Mouse (Mus musculus) kidney, embryonic 15.5 days (tissue): Measurements from ENCODE around the gene Lifr. TPM values are rescaled to one million over a fixed set of nuclear protein-coding genes. Genes with fewer than 3 reads are reported as not detected.

Source experiments
- ATAC-seq: fragments of 200-750 bp; cut with Nextera tagmentation; replicated peaks from 2 replicates; pipeline ENCODE4 v1.8.0; 2017; ENCODE audit warnings: moderate TSS enrichment; ENCODE audit not compliant: low FRiP score
- H3K27ac ChIP-seq: fragments of 300-500 bp; sonication (generic); 2 replicates; pipeline ENCODE4 v1.5.1; 2015; ENCODE audit warnings: mild to moderate bottlenecking, inconsistent platforms
- H3K27me3 ChIP-seq: fragments of 300-500 bp; sonication (generic); 2 replicates; pipeline ENCODE4 v1.6.1; 2015; ENCODE audit warnings: inconsistent platforms
- H3K36me3 ChIP-seq: fragments of 300-500 bp; sonication (generic); 2 replicates; pipeline ENCODE4 v1.6.1; 2015; ENCODE audit warnings: inconsistent platforms
- H3K4me1 ChIP-seq: fragments of 300-500 bp; sonication (generic); 2 replicates; pipeline ENCODE4 v1.6.1; 2015; ENCODE audit warnings: inconsistent platforms
- H3K4me2 ChIP-seq: fragments of 300-500 bp; sonication (generic); 2 replicates; pipeline ENCODE4 v1.6.1; 2015; ENCODE audit warnings: moderate library complexity, mild to moderate bottlenecking, inconsistent platforms
- H3K4me3 ChIP-seq: fragments of 300-500 bp; sonication (generic); replicated peaks from 2 replicates; pipeline ENCODE4 v1.5.1; 2015; ENCODE audit warnings: mild to moderate bottlenecking, inconsistent platforms
- H3K9ac ChIP-seq: fragments of 300-500 bp; sonication (generic); 2 replicates; pipeline ENCODE4 v1.6.1; 2015; ENCODE audit warnings: mild to moderate bottlenecking, inconsistent platforms
- H3K9me3 ChIP-seq: fragments of 300-500 bp; sonication (generic); replicated peaks from 2 replicates; pipeline ENCODE4 v1.6.1; 2016; ENCODE audit warnings: inconsistent platforms
- WGBS: fragments of 180-500 bp; shearing (Covaris S2); methylation state at CpG from one replicate; pipeline ENCODE4 v1.1.7; 2015; ENCODE audit warnings: mixed read lengths; 5-methylcytosine and 5-hydroxymethylcytosine counted together
- polyA plus RNA-seq: library from polyadenylated mRNA; unstranded; fragments of >200 nt; fragmentation: Nextera tagmentation; extraction: Ambion mirVana; gene quantifications from 2 replicates; pipeline ENCODE4 v1.2.1, GENCODE M21; 2015

The Lifr gene
- polyA plus RNA-seq, 1 experiment from 2014 or later: 22.3 TPM

- Histone ChIP-seq H3K36me3 (no peaks in the 10 kb centered on the region), H3K27ac (no peak overlapping the region), H3K4me3 (no peak overlapping the region), H3K4me1 (peaks cover 21% of the 10 kb centered on the region), H3K27me3 (0 out of 2 replicates have a peak, but pooled peaks cover 2% of the 10 kb centered on the region), H3K9me3 (no peaks in the 10 kb centered on the region), H3K9ac (no peak overlapping the region), H3K4me2 (no peak overlapping the region)
- WGBS: 25% methylated on average over 8 of the region's 8 CpGs
- no peak for ATAC-seq
Observed at GRCm38 (mm10) chr15:7084780-7085497, 5.5 kb upstream of the Lifr start.

- H3K27me3 ChIP-seq: no peaks in the 10 kb centered on the region
- H3K4me3 ChIP-seq: no peak overlapping the region
- H3K9me3 ChIP-seq: no peaks in the 10 kb centered on the region
- peaks cover 19% of the 10 kb centered on the region for H3K4me1 ChIP-seq
- H3K27ac ChIP-seq: no peak overlapping the region
- H3K9ac ChIP-seq: no peak overlapping the region
- ATAC-seq: no peak
- 59% methylated on average over 2 of the region's 2 CpGs for WGBS
- H3K36me3 ChIP-seq: no peaks in the 10 kb centered on the region
- no peak overlapping the region for H3K4me2 ChIP-seq
Observed at GRCm38 (mm10) chr15:7088691-7089090, 1.7 kb upstream of the Lifr start.

- no peak overlapping the region for H3K9ac ChIP-seq
- H3K4me1 ChIP-seq: peaks cover 19% of the 10 kb centered on the region
- no peak overlapping the region for H3K4me3 ChIP-seq
- H3K27ac ChIP-seq: no peak overlapping the region
- peak overlapping the region; percentile 41 for H3K4me2 ChIP-seq
- H3K36me3 ChIP-seq: no peaks in the 10 kb centered on the region
- H3K9me3 ChIP-seq: no peaks in the 10 kb centered on the region
- 19% methylated on average over 8 of the region's 8 CpGs for WGBS
- H3K27me3 ChIP-seq: no peaks in the 10 kb centered on the region
- no peak for ATAC-seq
Observed at GRCm38 (mm10) chr15:7092321-7092720, 1.9 kb downstream of the Lifr start.

- no peak for ATAC-seq
- H3K4me1 ChIP-seq: no peaks in the 10 kb centered on the region
- no peaks in the 10 kb centered on the region for H3K36me3 ChIP-seq
- H3K4me2 ChIP-seq: no peak overlapping the region
- H3K9me3 ChIP-seq: no peaks in the 10 kb centered on the region
- WGBS: 93% methylated on average over 1 of the region's 1 CpGs
- no peak overlapping the region for H3K4me3 ChIP-seq
- H3K27ac ChIP-seq: no peak overlapping the region
- H3K9ac ChIP-seq: no peak overlapping the region
- no peaks in the 10 kb centered on the region for H3K27me3 ChIP-seq
Observed at GRCm38 (mm10) chr15:7099406-7099805, 9.0 kb downstream of the Lifr start.

GRCm38 (mm10) chr15:7100226-7100625 lies 9.8 kb downstream of the Lifr start:
- ATAC-seq: no peak
- H3K4me1 ChIP-seq: no peaks in the 10 kb centered on the region
- H3K27ac ChIP-seq: no peak overlapping the region
- H3K9ac ChIP-seq: no peak overlapping the region
- H3K36me3 ChIP-seq: no peaks in the 10 kb centered on the region
- no peak overlapping the region for H3K4me2 ChIP-seq
- no peak overlapping the region for H3K4me3 ChIP-seq
- no peaks in the 10 kb centered on the region for H3K9me3 ChIP-seq
- WGBS: 79% methylated on average over 6 of the region's 6 CpGs
- H3K27me3 ChIP-seq: no peaks in the 10 kb centered on the region

- no peak overlapping the region for H3K27ac ChIP-seq
- H3K4me1 ChIP-seq: no peaks in the 10 kb centered on the region
- WGBS: 86% methylated on average over 2 of the region's 2 CpGs
- H3K9me3 ChIP-seq: no peaks in the 10 kb centered on the region
- ATAC-seq: no peak
- H3K36me3 ChIP-seq: no peaks in the 10 kb centered on the region
- no peak overlapping the region for H3K4me2 ChIP-seq
- H3K27me3 ChIP-seq: no peaks in the 10 kb centered on the region
- H3K4me3 ChIP-seq: no peak overlapping the region
- H3K9ac ChIP-seq: no peak overlapping the region
Observed at GRCm38 (mm10) chr15:7103051-7103450, 12.6 kb downstream of the Lifr start.

GRCm38 (mm10) chr15:7105224-7105623 lies 14.8 kb downstream of the Lifr start:
- H3K27ac ChIP-seq: no peak overlapping the region
- 34% methylated on average over 5 of the region's 5 CpGs for WGBS
- H3K9ac ChIP-seq: no peak overlapping the region
- H3K9me3 ChIP-seq: no peaks in the 10 kb centered on the region
- no peak overlapping the region for H3K4me2 ChIP-seq
- no peaks in the 10 kb centered on the region for H3K4me1 ChIP-seq
- no peaks in the 10 kb centered on the region for H3K27me3 ChIP-seq
- no peak for ATAC-seq
- H3K36me3 ChIP-seq: no peaks in the 10 kb centered on the region
- H3K4me3 ChIP-seq: no peak overlapping the region

GRCm38 (mm10) chr15:7108160-7108559 lies 17.7 kb downstream of the Lifr start:
- Histone ChIP-seq H3K27ac (no peak overlapping the region), H3K9me3 (no peaks in the 10 kb centered on the region), H3K4me1 (no peaks in the 10 kb centered on the region), H3K36me3 (no peaks in the 10 kb centered on the region), H3K9ac (no peak overlapping the region), H3K27me3 (no peaks in the 10 kb centered on the region), H3K4me2 (no peak overlapping the region), H3K4me3 (no peak overlapping the region)
- WGBS: 86% methylated on average over 6 of the region's 6 CpGs
- no peak for ATAC-seq

GRCm38 (mm10) chr15:7112227-7112907 lies 22.0 kb downstream of the Lifr start:
- H3K4me1 ChIP-seq: no peaks in the 10 kb centered on the region
- no peak overlapping the region for H3K4me3 ChIP-seq
- 60% methylated on average over 6 of the region's 6 CpGs for WGBS
- H3K9ac ChIP-seq: no peak overlapping the region
- no peaks in the 10 kb centered on the region for H3K36me3 ChIP-seq
- H3K27me3 ChIP-seq: no peaks in the 10 kb centered on the region
- H3K4me2 ChIP-seq: no peak overlapping the region
- H3K27ac ChIP-seq: no peak overlapping the region
- H3K9me3 ChIP-seq: no peaks in the 10 kb centered on the region
- ATAC-seq: no peak

GRCm38 (mm10) chr15:7113906-7114305 lies 23.5 kb downstream of the Lifr start:
- no peaks in the 10 kb centered on the region for H3K9me3 ChIP-seq
- H3K4me3 ChIP-seq: no peak overlapping the region
- 68% methylated on average over 3 of the region's 3 CpGs for whole genome bisulfite sequencing
- no peaks in the 10 kb centered on the region for H3K36me3 ChIP-seq
- no peak overlapping the region for H3K27ac ChIP-seq
- peaks cover 2% of the 10 kb centered on the region for H3K4me1 ChIP-seq
- H3K4me2 ChIP-seq: no peak overlapping the region
- no peaks in the 10 kb centered on the region for H3K27me3 ChIP-seq
- no peak overlapping the region for H3K9ac ChIP-seq
- no peak for ATAC-seq

GRCm38 (mm10) chr15:7115326-7116003 lies 25.1 kb downstream of the Lifr start:
- Histone ChIP-seq H3K4me1 (peaks cover 4% of the 10 kb centered on the region), H3K27me3 (no peaks in the 10 kb centered on the region), H3K9ac (no peak overlapping the region), H3K4me3 (no peak overlapping the region), H3K27ac (no peak overlapping the region), H3K4me2 (no peak overlapping the region), H3K9me3 (no peaks in the 10 kb centered on the region), H3K36me3 (no peaks in the 10 kb centered on the region)
- no peak for ATAC-seq
- WGBS: 67% methylated on average over 7 of the region's 7 CpGs

GRCm38 (mm10) chr15:7116216-7116615 lies 25.8 kb downstream of the Lifr start:
- H3K27me3 ChIP-seq: no peaks in the 10 kb centered on the region
- H3K27ac ChIP-seq: no peak overlapping the region
- 72% methylated on average over 1 of the region's 1 CpGs for WGBS
- H3K4me2 ChIP-seq: no peak overlapping the region
- H3K9me3 ChIP-seq: no peaks in the 10 kb centered on the region
- no peak overlapping the region for H3K4me3 ChIP-seq
- ATAC-seq: no peak
- peaks cover 4% of the 10 kb centered on the region for H3K4me1 ChIP-seq
- H3K9ac ChIP-seq: no peak overlapping the region
- no peaks in the 10 kb centered on the region for H3K36me3 ChIP-seq
